Mouse (Mus musculus) heart, embryonic 13.5 days (tissue): ENCODE data around the gene Foxred2. TPM values are rescaled to one million over a fixed set of nuclear protein-coding genes. Genes with fewer than 3 reads are reported as not detected.

ENCODE experiments used
- ATAC-seq: fragments of 200-750 bp; cut with Nextera tagmentation; 2 replicates; pipeline ENCODE4 v1.8.0; 2017; ENCODE audit warnings: moderate TSS enrichment; ENCODE audit not compliant: insufficient number of reproducible peaks, low FRiP score, low TSS enrichment; ENCODE audit errors: extremely low read depth
- H3K27ac ChIP-seq: fragments of 300-500 bp; sonication (generic); replicated peaks from 2 replicates; pipeline ENCODE4 v1.5.1; 2015; ENCODE audit warnings: moderate library complexity, mild to moderate bottlenecking, inconsistent platforms
- H3K27me3 ChIP-seq: fragments of 300-500 bp; sonication (generic); replicated peaks from 2 replicates; pipeline ENCODE4 v1.6.1; 2015; ENCODE audit warnings: mild to moderate bottlenecking, inconsistent platforms
- H3K36me3 ChIP-seq: fragments of 300-500 bp; sonication (generic); 2 replicates; pipeline ENCODE4 v1.6.1; 2015; ENCODE audit warnings: mild to moderate bottlenecking, inconsistent platforms
- H3K4me1 ChIP-seq: fragments of 300-500 bp; sonication (generic); 2 replicates; pipeline ENCODE4 v1.6.1; 2015; ENCODE audit warnings: inconsistent platforms
- H3K4me2 ChIP-seq: fragments of 300-500 bp; sonication (generic); 2 replicates; pipeline ENCODE4 v1.6.1; 2015; ENCODE audit warnings: inconsistent platforms, mild to moderate bottlenecking, moderate library complexity
- H3K4me3 ChIP-seq: fragments of 300-500 bp; sonication (generic); 2 replicates; pipeline ENCODE4 v1.5.1; 2015; ENCODE audit warnings: moderate library complexity, mild to moderate bottlenecking, inconsistent platforms
- H3K9ac ChIP-seq: fragments of 300-500 bp; sonication (generic); 2 replicates; pipeline ENCODE4 v1.6.1; 2015; ENCODE audit warnings: inconsistent platforms, mild to moderate bottlenecking, moderate library complexity
- H3K9me3 ChIP-seq: fragments of 300-500 bp; sonication (generic); 2 replicates; pipeline ENCODE4 v1.6.1; 2016; ENCODE audit warnings: inconsistent platforms
- WGBS: fragments of 180-500 bp; shearing (Covaris S2); methylation state at CpG from one replicate; pipeline ENCODE4 v1.1.7; 2015; ENCODE audit warnings: mixed read lengths; 5-methylcytosine and 5-hydroxymethylcytosine counted together
- polyA plus RNA-seq: library from polyadenylated mRNA; unstranded; fragments of >200 nt; fragmentation: Nextera tagmentation; extraction: Ambion mirVana; gene quantifications from 2 replicates; pipeline ENCODE4 v1.2.1, GENCODE M21; 2015

Foxred2 gene
- polyA plus RNA-seq, 1 experiment from 2014 or later: 1.1 TPM

DNA sequence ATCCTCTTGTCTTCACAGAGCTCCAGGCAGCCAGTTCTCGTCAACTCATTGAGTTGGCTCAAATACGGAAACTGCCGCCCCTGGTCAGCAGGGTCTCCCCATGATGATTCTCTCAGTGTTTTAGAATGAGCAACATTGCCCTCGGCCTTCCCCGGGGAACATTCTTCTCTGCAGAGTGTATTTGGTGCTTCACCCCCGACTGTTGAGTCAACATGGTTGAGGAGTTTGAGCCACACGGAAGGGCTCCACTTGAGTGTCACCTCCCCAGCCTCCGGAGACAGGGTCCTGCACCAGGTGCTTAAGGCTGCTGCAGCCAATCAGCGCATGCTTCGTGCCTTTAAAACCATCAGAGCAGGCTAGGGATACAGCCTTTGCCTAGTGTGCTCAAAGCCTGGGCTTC lies 63.2 kb downstream of the Foxred2 start:
- no peak for ATAC-seq
- Histone ChIP-seq H3K9me3 (no peaks in the 10 kb centered on the region), H3K4me3 (no peak overlapping the region), H3K4me1 (peaks cover 6% of the 10 kb centered on the region; the same call in 1 of the 2 replicates), H3K9ac (no peak overlapping the region), H3K36me3 (no peaks in the 10 kb centered on the region), H3K27ac (no peak overlapping the region), H3K27me3 (no peaks in the 10 kb centered on the region), H3K4me2 (no peak overlapping the region)
- WGBS: 51% methylated on average over 10 of the region's 10 CpGs

DNA sequence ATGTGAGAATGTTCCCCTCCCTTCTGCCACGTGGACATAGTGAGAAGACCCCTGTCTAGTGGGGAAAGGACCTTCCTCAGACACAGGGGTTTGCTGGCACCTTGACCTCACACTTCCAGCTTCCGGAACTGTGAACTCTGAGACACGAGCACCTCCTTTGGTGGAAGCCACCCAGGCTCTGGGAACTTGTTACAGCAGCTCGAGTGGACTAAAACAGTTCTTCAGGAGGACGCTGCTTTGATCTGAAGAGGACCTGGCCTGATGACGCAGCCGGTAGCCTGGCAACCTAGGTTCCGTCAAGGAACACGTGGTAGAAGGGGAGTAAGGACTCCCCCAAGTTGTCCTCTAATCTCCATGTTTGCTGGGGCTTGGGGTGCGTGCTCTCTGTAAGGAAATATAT lies 64.1 kb downstream of the Foxred2 start:
- Histone ChIP-seq H3K9me3 (no peaks in the 10 kb centered on the region), H3K4me2 (no peak overlapping the region), H3K4me3 (no peak overlapping the region), H3K9ac (no peak overlapping the region), H3K27ac (no peak overlapping the region), H3K36me3 (no peaks in the 10 kb centered on the region), H3K27me3 (no peaks in the 10 kb centered on the region), H3K4me1 (peaks cover 6% of the 10 kb centered on the region; the same call in 1 of the 2 replicates)
- WGBS: 75% methylated on average over 10 of the region's 10 CpGs
- no peak for ATAC-seq

DNA sequence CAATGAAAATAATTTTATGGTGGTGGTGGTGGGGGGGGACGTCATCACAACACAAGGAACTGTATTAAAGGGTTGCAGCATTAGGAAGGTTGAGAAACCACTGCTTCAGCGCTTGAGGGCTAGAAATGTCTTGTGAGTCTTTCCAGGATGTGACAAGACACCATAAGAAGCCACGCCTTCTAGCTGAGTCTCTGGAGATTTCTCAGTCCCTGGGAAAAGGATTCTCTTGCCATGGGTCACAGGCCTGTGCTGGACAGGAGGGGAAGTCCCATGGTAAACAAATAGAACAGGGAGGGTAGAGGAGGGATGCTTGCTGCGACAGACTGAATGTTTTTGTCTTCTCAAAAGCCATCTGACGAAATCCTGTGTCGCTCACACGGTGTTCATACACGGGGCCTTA lies 64.8 kb downstream of the Foxred2 start:
- WGBS: 70% methylated on average over 8 of the region's 8 CpGs

More for the DNA sequence above, 64.8 kb downstream of the Foxred2 start:
- H3K4me2 ChIP-seq: no peak overlapping the region
- no peak overlapping the region for H3K9ac ChIP-seq
- no peak overlapping the region for H3K4me3 ChIP-seq
- peaks cover 11% of the 10 kb centered on the region for H3K4me1 ChIP-seq
- no peaks in the 10 kb centered on the region for H3K36me3 ChIP-seq
- H3K9me3 ChIP-seq: no peaks in the 10 kb centered on the region
- ATAC-seq: no peak
- no peaks in the 10 kb centered on the region for H3K27me3 ChIP-seq
- H3K27ac ChIP-seq: no peak overlapping the region

Other genes with a start within 250 kb of the Foxred2 start
- 0.20 TPM in 1 of 2 replicates, not detected in the other for gene Apol9b, start 227.7 kb downstream of the Foxred2 start, polyA plus RNA-seq
- 0.32 and 0.78 TPM in 2 replicates for gene Apol8, start 199.7 kb downstream of the Foxred2 start, polyA plus RNA-seq
- 24.8 and 25.0 TPM in 2 replicates for gene Myh9, start 114.5 kb downstream of the Foxred2 start, polyA plus RNA-seq
- 248 and 278 TPM in 2 replicates for gene Txn2, start 27.7 kb downstream of the Foxred2 start, polyA plus RNA-seq
- gene Eif3d, start 14.1 kb upstream of the Foxred2 start, polyA plus RNA-seq: 134 and 143 TPM in 2 replicates
- gene Cacng2, start 163.3 kb upstream of the Foxred2 start, polyA plus RNA-seq: not detected in 2 replicates
- 41.0 and 44.7 TPM in 2 replicates for gene Ift27, start 217.4 kb upstream of the Foxred2 start, polyA plus RNA-seq
- 0.40 and 0.47 TPM in 2 replicates for gene Pvalb, start 249.7 kb upstream of the Foxred2 start, polyA plus RNA-seq